Mouse (Mus musculus) bone marrow, adult 2 months (tissue): ENCODE results near the gene Gm5244.

ENCODE experiments used
- CTCF ChIP-seq: fragments of 200-500 bp; IDR thresholded peaks from 2 replicates; pipeline ENCODE4 v1.5.1; 2011; ENCODE audit warnings: low read length, control low read depth; ENCODE audit not compliant: control insufficient read depth, insufficient read depth
- POLR2A ChIP-seq: fragments of 200-500 bp; IDR thresholded peaks from 2 replicates; pipeline ENCODE4 v1.6.1; 2011; ENCODE audit warnings: low read depth, mild to moderate bottlenecking, control low read depth, low read length, borderline replicate concordance; ENCODE audit not compliant: control insufficient read depth

- no peak for TF ChIP-seq CTCF
- TF ChIP-seq POLR2A, result no peak
Measured at GRCm38 (mm10) chr19:12818507-12818906, 28.0 kb upstream of the Gm5244 start.
